Mouse (Mus musculus) embryo, embryonic 9.5 days (tissue): Measurements from ENCODE around the gene Calml4.
"Not testable (repeated sequence)": the region's sequence is repeated elsewhere in the genome, so short reads cannot be mapped to it uniquely, and the experiment has no call there.

ENCODE experiments used
- DNase-seq: peaks from one replicate; pipeline ENCODE4 v3.0.0-alpha.2; 2017; ENCODE audit errors: extremely low spot score

Calml4 gene

DNA sequence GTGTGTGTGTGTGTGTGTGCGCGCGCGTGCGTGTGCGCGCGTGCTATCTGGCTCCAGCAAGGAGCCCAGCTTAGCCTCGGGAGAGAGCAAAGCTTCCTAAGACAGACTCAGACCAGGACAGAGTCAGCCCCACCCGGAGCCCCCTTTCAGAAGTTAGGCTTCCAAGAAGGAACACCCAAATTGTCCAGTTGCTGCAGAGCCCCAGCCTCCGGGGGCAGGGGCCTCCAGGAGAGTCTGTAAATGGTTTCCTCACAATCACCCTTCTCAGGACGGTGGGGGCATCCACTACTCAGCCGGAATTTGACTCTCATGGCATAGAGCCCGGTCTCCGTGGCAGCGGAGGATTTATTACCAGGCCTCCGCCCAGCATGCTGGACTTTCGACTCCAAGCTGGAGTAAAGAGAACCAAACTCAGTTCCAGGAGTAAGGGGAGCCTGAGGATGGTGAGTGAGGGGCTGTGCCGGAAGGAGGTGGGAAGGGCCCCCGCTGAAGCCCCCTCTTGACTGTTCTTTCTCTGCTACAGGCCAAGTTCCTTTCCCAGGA lies at the start of gene Calml4:
Gene Calml4, plus strand, starts transcription at position 362 of the 543 bp plus-strand sequence.
- DNase-seq, result peak; percentile 51

DNA sequence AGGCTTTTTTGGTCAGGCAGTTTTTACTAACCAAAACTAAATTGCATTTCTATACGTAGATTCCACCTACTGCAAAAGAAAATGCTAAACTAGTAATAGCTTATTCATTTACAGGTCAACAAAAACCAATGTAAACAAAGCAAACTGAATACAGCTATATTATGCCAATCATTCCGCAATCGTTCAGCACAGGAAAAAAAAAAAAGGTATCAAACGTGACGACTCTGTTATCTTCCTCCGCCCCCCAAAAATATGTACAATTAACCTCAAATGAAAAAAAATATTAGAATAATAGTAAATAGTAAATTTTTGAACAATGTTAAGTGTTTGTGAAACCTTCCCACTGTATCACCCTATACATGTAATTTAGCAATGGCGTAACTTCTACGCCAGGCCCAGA lies 47.8 kb upstream of the Calml4 start:
- DNase-seq, result no peak

DNA sequence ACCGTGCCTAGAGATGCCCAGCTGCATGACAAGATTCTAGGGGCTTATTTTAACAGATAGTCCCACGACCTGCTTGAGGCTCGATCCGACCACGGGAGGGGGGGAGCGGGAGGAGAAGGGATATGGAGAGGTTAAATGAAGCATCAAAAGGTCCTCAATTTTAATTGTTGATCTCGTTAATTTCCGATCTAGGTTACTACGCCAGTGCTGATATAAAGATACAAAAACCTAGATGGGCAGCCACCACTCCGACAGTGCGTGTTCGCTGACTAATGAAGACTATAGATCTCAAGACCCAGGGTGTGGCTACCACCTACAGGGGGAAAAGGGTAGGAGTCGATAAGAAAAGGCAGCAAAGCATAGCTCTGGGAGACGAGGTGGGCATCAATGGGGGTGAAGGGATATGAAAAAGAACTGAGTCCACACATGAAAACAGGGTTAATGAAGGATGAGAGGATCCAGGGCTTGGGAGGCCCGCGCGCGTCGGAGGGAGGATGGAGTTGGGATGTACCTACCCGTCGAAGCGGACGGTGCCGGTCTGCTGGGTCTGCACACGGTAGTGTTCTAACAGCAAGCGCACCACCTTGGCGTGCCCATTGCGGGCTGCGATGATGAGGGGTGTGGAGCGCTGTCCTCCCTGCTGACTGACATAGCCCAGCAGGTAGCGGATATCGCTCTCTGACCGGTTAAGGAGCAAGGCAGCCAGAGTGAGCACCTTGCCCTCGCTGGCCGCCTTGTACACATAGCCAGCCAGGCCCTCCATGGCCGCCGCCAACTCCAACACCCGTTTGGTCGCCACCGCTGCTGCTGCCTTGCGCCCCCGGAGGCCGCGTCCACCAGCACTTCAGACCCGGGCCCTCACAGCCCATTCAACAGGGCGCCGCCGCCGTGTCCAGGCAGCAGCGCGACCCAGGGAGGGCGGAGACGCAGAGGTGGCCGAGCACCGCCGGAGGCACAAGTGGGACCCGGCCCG lies 47.1 kb upstream of the Calml4 start:
- peak; percentile 29 for DNase-seq

DNA sequence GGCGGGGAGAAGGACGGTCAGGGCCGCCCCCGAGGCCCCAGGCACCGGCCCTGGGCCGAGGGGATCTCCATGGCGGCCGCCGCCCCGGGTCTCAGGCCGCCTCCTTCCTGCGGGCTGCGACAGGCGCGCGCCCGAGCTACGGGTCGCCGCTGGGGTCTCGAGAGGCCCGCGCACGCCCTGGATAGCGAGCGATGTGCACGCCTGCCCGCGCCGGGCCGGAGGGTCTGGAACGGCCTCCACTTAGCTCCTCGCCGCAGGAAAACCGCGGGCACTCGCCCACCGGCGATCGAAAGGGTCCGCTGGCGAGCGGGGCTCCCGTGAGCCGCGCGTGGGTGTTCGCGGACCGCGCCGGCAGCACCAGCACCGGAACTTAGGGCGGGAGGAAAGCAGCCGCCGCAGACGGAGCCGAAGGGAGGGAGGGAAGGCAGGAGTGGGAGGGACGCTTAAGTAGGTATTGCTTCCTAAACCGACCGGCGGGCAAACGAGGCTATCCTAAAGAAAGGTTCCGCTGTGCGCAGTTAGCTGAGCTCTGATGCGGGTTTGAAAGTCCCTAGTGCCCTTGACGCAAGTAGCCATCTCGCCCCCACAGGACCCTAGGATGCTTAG lies 46.3 kb upstream of the Calml4 start, which contains the start of gene Fem1b:
Gene Fem1b, minus strand, starts transcription at position 419 of the 606 bp plus-strand sequence.
- peak; percentile 96 for DNase-seq

DNA sequence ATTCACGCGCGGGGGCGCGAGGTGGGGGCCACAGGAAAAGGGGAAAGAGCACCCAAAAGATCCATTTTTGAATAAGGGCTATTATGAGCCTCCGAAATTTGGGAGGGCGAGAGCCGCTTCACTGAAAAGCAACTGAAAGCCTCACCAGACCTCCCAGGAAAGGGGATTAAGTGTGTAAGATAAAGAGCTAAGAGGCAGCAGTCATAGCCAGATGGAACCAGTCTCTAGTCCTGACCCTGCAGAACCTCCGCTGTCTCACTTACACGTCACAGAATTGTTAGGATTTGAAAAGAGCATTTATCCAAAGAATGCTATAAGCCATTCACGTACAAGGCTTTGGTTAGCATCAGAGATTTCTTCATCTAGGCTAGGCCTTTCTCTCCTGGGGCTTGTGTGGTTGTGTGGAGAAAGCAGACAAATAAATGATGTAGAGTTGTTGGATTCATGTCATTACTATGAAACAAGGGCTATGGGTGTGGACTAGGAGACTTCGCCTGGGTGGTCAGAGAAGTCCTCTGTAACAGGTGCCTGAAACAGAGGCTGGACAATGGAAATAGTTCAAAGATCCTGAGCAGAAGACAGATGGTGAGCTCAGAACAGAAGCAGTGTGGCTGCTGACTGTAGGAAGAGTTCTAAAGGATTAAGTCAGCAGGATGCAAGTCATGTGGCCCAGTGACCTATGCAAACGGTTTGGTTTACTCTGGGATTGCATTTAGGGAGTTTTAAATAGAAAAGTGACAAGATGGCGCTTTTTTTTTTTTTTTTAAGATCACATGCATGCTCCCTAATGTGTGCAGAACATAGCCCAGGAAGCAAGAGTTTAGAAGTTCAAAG lies 45.4 kb upstream of the Calml4 start:
- DNase-seq, result no peak

DNA sequence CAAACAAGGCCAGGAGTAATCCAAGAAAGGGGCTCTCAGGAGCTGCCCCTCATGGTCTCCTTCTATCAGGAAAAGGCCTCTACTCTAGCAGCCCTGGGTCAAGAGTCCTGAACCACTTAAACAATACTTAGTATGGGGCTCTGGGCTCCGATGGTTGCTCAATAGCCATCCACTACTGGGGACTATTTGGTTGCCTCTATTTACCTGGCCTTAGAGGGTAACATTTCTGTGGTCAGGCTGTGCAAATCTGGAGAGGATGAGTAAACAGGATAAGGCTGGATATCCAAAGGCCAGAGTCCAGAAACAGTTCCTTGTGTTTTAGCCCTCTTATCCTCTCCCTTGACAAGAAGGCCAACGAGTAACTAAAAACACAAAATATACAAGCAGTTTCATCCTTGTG lies 43.1 kb upstream of the Calml4 start:
- DNase-seq, result no peak

DNA sequence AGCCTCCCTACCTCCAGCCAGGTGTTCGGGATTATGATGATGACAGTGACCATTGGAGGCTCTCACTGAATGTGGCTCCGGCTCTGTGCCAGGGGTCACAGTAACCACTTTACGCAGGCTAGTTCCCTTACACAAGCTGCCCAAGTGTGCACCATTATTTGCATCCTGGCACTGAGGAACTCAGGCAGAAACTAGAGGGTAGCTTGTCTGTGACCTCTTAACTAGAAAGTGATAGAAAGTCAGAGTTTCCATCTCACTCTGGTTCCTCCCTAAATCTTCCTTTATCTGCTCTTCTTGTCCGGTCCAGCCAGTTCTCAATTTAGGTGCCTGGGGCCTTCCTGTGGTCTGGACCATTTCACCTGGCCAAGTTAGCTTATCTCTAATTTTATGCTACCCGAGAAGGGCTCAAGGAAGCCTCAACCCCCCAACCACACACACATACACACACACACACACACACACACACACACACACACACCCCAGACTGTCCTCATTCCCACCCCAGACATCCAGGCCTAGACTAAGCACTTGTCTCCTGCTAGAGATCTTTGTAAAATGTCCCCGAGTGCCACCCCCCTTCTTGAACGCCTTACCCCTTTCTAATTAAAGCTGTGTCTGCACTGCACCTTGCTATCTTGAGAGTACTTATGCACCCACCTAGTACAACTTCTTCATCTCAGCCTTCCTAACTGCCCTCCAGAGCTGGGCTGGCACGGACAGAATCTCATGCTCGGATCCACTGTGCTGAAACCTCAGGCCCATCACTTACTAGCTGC lies 41.4 kb upstream of the Calml4 start:
- no peak for DNase-seq

DNA sequence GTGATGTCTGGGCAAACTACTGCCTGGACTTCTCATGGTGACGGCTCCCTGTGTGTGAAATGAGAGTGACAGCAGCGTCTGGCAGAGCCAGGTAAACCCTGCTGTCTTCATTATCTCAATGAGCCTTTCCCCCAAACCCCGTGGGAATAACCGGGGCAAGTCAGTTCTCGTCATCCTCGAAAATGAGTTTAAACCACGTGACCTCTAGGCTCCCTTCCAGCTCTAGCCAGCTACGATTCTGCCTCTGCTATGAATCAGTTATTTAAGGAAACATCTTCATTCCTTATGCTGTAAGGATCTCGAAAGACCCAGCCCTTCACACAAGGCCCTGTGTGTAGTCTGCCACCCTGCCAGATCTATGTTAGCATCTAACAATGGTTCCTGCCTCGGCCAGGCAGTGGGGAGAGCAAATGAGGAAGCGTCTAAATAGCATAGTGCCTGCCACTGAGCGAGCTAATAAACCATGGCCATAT lies 40.7 kb upstream of the Calml4 start:
- no peak for DNase-seq

DNA sequence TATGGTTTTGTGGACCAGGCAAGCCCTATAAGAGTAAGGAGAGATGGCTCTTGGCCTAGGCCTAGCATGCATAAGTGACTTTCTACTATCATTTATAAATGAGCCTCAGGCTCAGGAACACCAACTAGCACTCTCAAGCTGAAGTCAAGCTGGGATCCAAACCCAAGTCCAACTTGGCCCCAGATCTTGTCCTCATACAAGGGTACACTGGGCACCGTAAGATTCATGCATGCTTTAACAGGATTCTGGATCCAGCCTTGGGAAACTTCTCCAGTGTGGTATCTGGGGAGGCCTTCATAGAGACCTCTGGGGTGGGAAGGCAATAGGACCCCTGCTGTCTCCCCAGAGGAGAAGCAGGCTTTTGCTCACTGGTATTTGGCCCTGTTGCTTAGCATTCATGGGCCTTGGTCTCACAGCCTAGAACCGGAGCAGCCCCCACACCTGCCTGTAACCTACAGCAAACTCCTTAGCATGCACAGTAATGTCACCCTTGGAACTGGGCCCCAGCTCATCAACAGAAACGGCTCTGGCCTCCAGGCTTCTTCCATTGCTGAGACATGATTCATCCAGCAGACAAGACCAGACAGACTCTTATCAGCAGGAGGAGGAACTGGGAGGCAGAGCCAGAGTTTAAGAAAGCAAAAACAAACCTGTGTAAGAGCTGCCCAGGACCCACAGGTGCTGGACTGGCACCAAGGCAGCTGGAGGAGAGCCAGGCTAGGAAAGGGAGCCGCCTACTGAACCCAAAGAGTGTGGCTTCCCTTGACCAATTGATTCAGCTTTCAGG lies 39.9 kb upstream of the Calml4 start:
- DNase-seq, result no peak

DNA sequence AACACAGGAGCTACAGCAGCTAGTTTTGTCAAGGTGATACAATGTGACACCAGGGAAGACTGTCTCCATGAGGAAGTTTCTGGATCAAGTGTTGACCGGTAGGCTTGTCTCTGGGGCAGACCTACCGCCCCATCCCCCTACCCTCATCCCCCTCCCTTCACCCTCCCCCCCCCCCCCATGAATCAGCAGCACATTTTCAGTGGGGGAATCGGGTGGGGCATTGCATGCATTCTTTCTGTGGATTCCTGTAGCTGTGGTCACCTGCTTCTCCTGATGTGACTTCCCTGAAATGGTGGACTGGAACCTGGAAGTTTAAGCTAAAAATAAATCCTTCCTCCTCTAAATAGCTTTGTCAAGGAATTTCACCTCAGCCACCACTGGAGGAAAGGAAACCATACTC lies 38.4 kb upstream of the Calml4 start:
- DNase-seq, result no peak

DNA sequence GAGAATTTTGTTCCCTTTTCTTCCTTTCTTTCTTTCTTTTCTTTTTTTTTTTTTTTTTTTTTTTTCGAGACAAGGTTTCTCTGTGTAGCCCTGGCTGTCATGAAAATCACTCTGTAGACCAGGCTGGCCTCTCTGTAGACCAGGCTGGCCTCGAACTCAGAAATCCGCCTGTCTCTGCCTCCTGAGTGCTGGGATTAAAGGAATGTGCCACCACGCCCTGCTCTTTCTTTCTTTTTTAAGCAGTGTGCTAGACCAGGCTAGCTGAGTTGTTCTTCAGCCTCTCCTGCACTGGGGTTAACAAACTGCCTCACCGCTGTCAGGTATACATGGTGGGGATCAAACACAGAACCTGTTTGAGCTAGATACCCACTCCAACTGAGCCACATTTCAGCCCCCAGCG lies 38.0 kb upstream of the Calml4 start:
- DNase-seq, result not testable (repeated sequence)

DNA sequence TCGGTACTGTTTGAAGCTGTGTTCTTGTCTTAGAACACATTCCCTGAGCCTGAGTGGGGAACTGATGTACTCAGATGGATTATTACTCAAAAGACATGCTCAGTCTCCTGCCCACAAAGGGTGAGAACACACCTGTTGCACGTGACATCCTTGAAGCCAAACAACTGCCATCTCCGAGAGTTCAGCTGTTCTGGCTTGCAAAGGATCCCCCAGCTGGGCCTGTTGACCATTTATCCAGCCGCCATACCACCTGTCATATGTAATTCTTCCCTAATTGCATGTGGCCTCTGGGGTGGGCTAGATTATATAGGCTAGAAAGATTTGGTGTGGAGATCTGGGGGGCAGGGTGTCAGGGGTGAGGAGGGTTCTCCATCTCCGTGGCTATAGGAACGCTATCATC lies 37.1 kb upstream of the Calml4 start:
- no peak for DNase-seq

DNA sequence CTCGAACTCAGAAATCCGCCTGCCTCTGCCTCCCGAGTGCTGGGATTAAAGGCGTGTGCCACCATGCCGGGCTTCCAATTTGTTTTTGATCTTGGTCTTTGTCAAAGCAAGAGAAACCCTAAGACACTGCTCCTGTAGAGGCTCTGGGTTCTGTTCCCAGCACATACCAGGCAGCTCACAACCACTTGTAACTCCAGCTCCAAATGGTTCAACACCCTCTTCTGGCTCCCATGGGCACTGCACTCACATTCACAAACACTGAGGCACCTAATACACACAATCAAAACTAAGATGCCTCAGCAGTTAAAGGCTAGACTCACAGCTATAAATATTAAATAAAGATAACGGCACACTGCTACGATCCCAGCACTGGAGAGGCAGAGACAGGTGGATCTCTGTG lies 36.1 kb upstream of the Calml4 start:
- DNase-seq, result no peak

DNA sequence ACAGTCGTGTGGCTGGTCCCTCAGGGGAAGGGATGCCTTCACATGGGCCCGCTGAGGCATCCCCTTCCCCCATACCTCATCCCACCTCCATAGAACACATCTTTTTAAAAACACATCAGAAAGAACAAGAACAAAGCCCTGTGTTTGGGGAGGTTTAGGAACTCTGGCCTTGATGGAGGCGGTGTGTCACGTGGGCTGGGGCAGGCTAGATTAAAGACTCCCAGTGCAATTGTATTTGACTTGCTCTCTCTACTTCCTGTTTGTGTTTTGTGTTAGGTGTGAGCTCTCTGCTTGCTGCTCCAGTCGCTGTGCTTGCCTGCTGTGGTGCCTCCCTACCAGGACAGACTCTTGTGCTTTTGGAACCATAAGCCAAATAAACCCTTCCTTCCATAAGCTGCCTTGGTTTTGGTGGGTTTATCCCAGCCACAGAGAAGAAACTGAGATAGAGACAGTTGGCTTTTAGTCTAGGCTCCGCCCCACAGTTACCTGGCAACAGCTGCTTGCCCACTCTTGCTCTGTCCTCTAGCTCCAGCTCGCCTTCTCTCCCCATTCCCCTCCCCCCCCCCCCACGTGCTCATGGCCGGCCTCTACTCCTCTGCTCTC lies 32.0 kb upstream of the Calml4 start:
- DNase-seq, result peak; percentile 64

DNA sequence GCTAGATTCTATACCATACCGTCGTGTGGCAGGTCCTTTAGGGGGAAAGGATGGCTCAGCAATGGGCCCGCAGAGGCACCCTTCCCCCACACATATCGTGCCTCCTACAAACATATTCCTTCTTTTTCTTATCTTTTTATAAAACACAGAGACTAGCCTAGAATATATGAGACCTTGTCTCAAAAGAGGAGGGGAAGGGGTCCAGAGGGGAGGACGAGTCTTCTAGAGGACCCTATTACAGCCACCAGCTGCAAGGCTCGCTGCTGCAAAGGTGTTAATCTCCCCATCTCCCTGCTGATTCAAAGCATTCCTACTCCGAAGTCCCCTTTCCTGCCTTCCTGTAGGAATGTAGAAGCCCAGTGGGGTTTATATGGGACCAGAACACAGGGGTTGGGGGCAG lies 31.4 kb upstream of the Calml4 start:
- DNase-seq, result peak; percentile 54

DNA sequence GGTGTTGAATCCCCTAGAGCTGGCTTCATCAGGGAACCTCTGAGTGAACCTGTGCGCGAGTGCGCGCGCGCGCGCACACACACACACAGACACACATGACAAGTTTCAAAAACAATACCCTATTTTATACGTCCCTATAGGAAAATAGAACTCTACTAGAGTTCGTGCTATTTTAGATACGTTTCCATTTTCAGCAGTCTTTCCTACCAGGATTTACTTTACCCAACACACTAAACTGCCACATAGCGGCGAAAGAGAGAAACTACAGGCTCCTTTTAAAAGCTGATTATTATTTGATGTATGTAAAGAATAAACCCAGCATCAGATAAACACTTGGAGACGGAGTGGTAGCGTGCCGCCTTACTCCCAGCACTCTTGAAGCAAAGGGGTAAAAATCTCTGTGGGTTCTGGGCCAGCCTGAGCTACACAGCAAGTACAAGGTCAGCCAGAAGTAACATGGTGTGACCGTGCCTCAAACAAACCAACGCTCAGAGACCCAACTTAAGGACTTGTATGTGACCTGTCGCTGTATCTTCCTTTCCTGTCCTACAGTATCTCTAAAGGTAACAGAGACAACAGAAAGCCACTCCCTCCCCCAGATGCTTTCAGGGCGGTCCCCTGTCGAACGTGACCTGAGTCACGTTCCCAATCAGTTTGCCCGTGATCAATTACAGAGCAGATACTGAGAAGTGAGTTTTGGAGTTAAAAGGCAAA lies 29.8 kb upstream of the Calml4 start:
- peak; percentile 58 for DNase-seq

DNA sequence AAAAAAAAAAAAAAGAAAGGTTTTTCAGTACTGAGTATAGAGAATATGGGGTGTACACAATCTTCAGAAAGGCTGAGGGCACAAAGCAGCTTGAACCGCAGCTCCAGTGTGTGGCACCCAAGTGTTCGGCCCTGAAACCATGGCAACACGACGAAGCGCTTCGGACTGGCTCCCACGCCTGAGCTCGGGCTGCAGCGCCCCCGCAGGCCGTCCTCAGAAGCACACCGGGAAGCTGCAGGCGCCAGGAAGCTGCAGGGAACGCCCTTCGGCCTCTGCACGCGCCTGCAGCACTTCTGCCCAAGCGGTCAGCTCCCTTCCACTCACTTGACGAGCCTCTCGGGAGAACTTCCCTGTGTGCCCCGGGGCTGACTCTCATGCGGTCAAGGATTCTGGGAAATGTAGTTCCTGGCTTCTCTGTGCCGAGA lies 29.2 kb upstream of the Calml4 start:
- DNase-seq, result peak; percentile 99

DNA sequence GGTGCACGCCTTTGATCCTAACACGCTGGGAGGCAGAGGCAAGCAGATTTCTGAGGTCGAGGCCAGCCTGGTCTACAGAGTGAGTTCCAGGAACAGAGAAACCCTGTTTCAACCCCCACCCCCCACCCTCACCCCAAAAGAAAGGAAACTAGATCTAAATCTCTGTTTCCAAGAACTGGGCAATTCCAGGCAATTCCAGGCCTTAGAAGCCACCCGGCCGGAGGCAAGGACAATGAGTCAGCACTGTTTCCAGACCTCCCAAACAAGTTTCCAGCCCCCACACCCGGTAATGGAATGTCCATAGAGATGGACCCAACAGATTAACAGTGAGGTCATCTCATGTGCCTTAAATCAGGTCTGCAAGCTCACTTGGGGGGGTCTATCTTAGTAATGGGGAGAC lies 28.0 kb upstream of the Calml4 start:
- no peak for DNase-seq

DNA sequence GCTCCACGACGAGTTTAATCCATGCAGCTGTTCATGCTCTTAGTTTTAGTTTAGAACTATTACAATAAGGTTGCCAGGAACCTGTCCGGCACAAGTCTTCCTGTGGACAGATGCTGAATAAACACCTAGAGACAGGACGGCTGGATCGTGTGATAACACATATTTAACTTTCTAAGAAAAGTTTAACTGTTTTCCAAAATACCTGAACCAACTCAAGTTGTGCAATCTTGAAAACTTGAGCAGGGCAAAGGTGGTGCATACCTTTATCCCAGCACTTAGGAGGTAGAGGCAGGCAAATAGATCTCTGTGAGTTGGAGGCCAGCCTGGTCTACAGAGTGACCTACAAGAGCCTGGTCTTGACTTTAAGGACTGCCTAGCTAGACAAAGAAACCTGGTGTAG lies 23.0 kb upstream of the Calml4 start:
- no peak for DNase-seq
